Mouse (Mus musculus) frontal cortex, postnatal 10 days (tissue): Measurements from ENCODE around the gene Nsmce4a.

Experiments used
- DNase-seq, 2 experiments: peaks; one replicate each; pipeline ENCODE4 v3.0.0; 2022; ENCODE audit warnings: low spot score in 2 of 2, mixed read lengths in 1 of 2

The Nsmce4a gene

DNA sequence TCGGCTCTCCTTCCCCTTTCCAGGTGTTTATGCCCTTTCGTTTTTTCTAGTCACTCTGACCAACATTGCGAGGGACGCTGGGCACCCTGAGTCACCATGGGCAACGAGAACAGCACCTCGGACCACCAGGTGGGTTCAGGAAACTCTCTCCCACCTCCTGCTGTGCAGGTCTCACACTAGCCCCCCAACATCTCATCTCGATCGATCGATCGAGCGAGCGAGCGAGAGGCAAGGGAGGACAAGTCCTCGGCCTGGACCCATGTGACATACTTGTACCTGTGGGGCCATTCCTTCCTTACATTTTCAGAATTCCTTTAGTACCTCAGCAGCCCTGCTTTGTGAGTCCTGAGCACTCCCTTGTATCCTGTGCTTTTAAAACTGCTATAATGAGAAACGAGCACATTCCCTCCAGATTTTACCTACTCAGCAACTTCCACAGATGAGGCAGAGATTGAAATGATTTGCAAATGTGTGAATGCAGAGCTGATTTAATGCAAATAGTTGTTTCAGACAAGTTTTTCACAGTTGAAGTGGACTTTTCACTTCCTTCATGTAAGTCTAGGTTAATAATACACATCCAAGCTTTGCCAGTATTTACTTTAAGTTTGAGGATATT lies 4.6 kb upstream of the Nsmce4a start, which contains the start of gene Tacc2:
Gene Tacc2, plus strand, starts transcription at position 51 of the 616 bp plus-strand sequence.
- DNase-seq: no peak

DNA sequence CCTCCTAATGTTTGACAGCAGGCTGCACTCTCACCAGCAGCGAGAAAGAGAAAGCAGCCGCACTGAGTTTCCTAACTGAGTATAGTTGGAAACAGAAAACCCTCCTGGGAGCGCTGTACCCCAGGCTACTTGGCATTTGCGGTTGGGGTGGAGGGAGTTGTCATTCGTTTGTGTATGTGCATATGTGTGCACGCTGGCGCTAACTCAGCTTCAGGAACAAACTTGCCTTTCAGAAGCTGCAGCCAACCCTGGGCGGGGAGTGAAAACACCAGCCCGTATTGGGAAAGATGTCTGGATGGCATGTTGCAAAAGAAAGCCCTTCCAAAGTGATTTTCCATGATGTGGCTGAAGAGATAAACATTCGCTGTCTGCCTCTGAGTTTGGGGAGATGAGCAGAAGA lies 4.1 kb upstream of the Nsmce4a start:
- DNase-seq: no peak

DNA sequence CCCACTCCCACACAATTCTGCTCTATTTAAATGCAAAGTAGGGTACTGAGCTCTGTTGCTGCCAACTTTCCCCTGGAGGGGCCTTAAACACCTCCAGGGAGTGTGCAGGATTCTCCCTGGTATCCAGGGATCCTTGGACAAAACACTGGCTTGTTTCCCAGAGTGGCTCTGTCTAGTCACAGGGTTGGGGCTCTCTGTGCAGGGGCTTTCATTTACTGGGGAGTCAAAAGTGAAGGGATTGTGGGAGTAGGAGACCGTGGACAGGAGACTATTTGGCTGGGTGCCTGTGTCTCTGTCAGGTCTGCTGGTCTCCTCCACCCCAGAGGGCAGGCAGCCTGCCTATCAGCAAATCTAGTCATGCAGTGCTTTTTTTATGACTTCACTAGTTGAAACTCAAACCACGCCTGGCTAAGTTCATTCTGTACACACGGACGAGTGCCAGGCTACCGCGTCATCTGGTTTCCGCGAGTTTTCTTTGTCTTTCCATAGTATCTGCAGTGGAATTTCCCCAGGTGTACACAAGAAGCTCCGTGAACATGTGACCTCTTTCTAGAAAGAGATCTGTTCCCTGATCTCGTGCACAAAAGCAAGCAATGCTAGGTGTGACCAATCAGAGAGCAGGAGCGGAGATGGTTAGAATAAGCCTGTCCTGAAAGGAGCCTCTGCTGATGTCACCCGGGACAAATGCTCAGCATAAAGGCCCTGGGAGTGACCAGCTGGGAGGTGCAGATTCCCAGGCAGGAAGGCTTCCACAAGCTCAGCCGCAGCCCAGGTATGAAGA lies 1.5 kb upstream of the Nsmce4a start:
- no peak for DNase-seq

DNA sequence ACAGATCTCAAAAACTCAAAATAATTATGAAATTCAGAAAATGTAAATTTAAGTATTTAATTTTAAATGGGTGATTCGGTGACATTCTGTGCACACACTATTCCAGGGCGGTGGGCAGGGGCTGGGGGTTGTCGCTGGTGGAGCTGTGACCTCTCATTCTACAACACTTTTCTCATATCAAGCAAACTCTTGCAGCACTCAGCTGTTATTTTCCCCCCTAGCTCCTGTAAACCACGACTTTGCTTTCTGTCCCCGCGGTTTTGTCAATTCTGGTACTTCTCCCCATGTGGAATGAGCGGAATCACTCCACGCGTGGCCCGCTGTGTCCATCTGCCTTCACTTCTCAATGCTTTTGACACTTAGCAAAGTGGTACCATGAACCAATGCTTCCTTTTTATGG lies 828 bp upstream of the Nsmce4a start:
- DNase-seq: no peak

DNA sequence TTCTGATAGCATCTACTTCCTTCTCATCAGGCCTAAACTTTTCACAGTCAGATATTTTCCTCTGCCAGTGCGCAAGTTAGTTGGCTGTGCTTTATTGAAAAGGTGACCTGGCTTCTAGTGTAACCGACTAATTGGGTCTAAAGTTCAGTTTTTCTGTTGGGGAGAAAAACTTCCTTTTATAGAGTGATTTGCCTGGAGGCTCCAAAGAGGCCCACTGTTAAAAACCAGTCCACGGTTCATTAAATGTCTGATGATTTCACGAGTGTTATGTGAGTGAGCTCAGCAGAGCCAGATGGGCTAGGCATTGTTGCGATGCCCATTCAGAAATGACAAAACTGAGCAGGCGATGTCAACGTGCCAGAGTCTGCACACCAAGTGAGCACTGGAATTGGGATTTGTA lies 2.4 kb downstream of the Nsmce4a start:
- no peak for DNase-seq

DNA sequence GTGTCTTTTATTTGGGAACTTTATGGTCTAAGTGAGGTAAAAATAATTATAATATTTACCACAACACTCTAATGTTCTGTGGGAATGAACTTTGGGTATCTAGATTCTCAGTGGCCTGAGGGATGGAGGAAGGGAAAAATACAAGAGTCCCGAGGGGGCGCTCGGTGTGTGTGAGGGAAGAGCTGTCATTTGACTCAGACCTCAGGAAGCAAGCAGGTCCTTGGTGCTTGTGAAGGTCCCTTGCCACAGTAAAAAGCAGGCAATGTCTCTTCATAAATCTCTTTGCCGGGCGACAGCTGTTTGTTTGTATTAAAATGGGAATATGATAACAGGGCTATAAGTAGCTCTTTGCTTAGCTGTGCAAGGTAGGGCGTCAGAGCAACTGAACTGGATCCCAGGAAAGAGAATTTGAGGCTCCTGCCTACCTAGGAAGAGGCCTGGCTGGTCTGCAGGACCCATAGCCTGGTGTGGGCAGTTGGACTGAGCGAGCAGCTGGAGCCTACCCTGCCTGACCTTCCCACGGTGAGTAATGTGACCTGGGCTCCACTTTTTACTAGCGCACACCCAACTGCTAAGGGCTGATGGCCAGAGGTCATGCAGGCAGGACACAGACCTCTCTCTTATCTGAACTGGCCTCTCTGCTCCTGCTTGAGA lies 4.0 kb downstream of the Nsmce4a start:
- no peak for DNase-seq

DNA sequence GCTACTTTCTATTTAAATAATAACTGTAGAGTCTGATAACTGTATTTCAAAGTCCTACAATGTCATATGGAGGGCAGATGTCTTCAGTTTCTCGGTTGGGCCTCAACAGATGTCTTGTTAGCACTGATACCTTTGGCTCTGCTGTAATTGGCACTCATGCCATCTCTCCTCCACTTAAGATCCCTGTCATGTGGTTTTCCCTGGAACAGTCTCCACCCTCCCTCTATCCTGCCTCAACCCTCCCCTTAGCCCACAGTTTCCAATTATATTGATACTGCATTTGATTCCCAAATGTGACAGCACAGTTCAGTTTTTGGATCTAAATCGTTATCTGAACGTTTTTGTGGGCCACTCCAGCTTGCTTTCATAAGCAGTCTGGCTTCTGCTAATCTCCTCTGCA lies 8.3 kb downstream of the Nsmce4a start:
- no peak for DNase-seq

DNA sequence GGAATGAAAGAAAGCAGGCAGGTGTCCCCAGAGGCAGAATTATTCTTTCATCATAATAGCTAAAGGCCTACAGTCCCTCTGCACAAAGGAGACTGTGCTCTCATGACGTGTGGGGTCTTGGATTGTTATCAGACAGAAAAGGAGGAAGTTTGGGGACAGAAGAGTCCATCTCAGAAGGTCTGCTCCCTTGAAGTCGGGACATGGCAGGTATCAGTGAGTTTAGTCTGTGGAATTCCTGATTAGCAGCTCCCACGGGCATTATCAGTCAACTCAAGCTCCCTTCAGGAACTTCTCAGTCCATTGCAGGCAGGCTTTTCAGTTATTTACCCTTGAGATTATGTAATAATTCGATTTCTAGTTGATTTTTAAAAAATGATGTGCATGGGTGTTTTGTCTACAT lies 9.0 kb downstream of the Nsmce4a start:
- DNase-seq: no peak

DNA sequence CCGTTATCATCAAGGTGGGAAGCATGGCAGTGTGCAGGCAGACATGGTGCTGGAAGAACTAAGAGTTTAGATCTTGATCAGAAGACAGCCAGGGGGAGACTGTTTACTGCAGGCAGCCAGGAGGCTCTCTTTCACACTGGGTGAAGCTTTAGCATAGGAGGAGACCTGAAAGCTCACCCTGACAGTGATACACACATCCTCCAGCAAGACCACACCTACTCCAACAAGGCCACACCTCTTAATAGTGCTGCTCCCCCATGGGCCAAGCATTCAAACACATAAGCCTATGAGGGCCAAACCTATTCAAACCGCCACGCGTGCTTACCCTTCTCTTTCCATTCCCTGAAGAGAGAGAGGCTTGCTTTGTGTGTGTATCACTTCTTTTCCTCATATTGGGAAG lies 9.6 kb downstream of the Nsmce4a start:
- no peak for DNase-seq

DNA sequence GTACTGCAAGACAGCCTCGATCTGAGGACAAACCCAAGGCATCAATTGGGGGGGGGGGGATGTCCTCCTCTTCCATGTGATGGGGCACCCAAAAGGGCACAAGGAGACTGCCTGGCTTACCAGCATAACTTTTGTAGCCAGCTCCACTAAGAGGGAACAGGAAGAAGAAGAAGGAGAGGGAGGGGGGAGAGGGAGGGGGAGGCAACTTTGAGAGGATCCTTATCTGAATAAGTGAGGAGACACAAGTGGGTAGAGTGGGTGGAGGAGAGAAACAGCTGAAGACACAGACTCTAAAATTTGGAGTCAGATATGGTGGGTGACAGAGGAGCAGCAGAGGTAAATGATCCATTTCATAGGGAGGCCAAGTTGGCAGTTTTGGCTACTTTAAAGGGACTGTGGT lies 12.0 kb downstream of the Nsmce4a start:
- no peak for DNase-seq

DNA sequence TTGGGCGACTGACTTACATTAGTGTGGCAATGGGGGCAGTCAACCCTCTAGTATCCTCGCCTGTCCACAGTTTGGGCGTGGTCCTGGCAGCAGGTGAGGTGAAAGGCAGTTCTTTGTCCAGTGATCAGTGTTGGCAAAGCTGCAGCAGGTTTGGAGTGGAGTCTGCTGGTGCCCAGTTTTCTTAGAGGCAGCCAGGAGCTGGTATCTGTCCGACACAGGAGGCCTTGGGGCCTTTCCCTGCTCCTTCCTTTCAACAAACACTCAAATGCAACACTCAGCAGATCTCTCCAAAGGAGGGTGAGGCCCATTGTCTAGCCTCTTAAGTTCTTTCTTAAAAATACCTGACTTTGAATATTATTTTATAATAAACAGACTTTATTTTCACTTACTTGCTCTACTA lies 14.3 kb downstream of the Nsmce4a start:
- no peak for DNase-seq

DNA sequence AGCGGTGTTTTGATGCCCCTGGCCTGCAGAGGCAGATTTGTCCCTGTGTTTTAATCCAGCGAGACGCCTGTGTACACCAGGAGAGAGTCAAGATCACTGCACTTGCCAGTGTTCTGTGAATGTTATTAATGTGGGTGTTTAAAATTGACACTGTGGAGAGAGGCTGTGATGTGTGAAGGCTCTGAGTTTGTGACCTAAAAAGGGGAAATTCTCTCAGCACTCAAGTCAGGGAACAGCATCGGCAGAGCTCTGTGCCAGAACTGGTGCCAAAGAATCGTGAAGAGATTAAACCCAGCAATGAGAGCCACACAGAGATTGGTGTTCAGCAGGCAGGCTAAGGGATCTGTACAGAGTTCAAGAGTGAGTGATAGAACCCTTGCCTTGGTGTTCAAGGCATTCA lies 17.3 kb downstream of the Nsmce4a start:
- DNase-seq: no peak

DNA sequence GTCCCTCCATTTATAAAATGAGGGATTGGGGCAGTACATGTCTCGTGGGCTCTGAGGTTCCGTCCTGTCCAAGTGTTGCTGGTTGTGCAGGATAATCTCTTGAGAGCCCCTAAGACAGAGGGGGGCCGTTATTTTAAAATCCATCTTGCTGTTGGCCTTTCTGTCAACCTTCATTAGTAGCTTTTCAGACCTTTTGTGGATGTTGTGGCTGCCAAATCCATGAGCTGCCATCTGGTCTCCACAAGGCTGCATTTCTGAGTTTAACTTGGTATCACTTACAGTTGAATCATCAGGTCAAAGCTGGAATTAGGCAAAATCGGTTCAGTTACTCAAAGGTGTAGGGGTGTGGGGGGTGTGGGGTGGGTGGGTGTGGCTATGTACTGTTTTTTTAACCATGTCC lies 19.6 kb downstream of the Nsmce4a start:
- no peak for DNase-seq

DNA sequence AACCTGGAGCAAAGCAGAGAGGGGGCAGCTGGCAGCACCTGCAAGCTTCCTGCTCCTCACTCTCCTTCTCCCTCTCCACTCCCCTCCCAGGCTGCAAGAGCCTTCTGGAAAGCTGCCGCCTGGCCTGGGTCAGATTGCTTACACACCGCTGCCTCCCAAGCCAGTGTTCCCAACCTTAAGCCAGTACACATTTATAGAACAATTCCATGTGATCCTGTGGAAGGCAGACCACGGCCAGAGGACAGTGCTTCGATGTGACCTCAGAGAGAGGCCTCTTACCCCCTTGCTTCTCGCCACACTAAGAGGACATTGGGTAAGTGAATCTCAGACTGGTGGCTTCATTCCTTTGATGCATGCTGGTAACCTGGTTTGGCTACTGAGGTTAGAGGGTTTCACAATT lies 20.1 kb downstream of the Nsmce4a start:
- no peak for DNase-seq

DNA sequence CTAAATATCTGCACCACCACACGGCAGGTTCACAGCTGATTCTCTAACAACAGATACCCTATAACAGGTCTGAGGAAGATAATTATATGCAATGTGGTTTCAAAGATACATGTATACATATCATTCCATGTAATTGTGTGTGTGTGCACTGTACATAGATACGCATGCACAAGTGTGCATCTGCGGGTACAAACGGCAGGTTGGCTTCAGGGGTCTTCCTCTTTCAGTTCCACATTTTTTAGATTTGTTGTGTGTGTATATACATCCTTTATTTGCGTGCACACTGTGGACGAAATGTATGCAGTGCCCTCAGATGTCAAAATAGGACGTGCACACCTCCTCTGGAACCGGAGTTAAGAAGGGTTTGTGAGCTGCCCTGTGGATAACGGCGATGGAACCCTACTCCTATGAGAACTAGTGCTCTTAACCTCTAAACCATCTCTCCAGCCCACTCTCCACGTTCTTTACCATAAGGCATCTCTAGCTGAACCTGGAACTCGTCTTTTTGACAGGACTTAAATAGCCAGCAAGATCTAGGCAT lies 25.2 kb downstream of the Nsmce4a start:
- no peak for DNase-seq

DNA sequence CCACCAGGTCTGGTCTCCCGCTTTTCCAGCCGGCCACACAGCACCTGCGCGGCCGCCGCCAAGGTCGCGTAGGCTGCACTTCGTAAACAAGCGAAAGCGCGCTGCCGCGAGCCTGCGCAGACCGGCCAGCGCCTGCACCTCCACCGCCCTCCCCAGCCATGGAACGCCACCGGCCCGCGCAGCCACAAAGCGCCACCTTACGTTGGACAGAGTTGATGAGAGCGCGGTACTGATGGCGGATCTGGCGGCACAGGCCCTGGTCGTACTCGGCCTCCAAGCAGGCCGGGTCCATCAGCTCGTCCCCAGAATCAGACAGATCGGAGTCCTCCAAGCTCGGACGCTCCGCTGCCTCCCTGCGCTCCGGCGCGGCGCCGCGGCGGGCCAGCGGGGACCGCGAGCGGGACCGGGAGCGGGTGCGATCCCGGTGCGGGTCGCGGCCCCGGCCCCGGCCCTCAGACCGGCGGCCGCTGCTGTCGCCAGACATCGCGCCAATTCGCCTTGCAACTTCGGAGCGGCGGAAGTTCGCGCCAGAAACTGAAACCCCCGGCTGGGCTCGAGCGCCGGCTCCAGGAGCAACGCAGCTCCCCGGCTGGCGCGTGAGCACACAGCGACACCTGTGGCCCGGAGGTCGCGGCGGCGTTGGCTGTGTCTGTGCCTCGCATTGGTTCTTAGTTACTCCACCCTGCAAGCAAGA lies 26.0 kb downstream of the Nsmce4a start:
- peak; percentile 76 to 88 for DNase-seq

DNA sequence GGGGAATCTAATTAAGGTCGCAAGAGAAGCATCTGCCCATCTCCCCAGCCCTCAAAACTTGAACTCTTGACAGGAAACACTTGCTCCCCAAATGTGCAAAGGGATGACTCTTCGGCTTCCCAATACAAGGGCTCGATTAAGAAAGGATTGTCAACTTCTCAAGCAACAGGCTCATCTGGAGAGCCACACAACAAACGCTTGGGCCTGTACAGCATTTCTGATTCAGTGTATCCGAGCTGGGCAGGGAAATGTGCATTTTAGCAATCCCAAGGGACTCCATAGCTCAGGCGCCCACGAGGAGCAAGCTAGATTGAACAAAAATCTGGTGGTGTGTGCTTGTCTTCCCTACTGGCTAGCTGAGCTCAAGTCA lies 26.5 kb downstream of the Nsmce4a start:
- no peak for DNase-seq

DNA sequence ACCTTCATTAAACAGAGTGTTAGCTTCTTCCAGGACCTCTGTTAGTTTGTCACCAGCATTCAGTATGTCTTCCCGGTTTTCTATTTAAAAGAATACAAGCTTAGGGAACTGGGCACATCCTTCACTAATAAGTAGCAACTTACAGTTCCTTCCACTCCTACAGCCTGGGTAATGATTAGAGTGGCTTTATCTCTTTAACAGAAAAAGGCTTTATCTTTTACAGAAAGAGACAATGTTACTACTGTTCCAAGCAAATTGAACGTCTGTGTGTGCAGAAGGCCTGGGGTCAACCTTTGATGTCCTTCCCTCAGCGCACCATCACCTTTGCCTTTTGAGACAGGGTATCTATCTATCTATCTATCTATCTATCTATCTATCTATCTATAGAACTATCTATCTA lies 27.0 kb downstream of the Nsmce4a start:
- no peak for DNase-seq

DNA sequence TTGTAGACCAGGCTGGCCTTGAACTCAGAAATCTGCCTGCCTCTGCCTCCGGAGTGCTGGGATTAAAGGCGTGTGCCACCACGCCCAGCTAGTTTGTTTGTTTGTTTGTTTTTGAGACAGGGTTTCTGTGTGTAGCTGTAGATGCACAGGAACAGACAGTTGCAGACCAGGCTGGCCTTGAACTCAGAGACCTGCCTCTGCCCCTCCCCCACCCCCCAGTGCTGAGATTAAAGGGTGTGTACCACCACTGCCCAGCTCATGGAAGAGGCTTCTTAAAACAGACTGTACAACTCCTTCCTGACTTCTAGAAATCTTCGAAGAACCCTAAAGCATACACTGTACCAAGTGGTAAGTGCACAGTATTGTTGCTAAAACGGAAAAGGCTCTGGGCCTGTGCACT lies 27.5 kb downstream of the Nsmce4a start:
- DNase-seq: no peak

DNA sequence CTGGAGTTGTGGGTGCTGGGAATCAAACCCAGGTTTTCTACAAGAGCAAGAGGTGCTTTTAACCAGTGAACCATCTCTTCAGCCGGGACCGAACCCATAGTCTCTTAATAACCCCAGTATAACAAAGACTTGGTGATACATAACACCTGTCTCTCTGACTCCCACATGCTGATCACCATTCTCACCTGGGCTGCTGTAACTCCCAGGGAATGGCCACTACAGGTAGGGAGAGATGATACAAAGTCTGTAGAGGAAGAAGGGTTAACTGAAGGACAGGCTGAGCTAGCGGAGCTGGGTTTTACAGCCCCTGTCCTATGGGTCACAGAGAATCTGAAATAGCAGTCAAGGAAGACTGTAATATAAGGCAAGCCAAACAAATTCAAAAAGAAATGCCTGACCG lies 29.7 kb downstream of the Nsmce4a start:
- DNase-seq: no peak

DNA sequence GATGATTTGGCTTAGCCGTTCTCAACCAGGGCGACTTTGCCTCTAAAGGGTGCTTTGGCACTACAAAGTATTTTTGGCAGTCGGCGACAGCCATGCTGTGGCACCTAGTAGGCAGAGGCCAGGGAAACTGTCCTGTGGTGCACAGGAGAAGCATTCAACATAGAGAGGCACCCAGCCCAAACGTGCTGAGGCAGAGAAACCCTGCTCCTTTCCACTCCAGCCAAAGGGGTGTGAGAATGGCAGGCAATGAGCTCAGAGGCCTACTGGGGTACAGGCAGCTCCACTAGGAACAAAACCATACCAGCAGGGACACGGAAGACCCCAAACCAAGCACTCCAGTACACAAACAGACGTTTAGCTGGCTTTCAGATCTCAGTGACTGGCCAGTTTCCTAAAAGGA lies 32.7 kb downstream of the Nsmce4a start:
- DNase-seq: no peak

DNA sequence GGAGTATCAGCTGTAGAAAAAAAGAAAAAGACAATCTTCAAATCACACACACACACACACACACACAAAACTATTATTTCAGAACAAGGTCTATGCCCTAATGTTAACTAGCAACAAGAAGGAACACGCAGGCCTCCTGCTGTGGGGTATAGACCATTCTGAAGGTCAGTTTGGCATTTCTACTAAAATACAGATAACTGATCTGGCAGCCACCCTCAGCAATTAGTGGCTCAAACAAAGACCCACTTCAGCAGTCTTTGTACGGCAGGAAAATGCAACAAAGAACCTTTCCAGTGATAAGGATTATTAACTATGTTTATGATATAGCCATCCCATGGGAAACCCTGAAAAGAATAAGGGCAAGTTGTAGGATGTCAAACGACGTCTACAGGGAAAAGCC lies 35.9 kb downstream of the Nsmce4a start:
- no peak for DNase-seq
